Comparison of ENCODE assay signal across 24 mouse cellular contexts in genomic region chr11:56985457-56985856, GRCm38 (mm10). TPM values are rescaled to one million over a fixed set of nuclear protein-coding genes. Genes with fewer than 3 reads are reported as not detected.
"Had no signal": no experiment of that assay in that cellular context is flagged by ENCODE, and none has a peak within 500 bp of the region (broad histone marks: within the 10 kb centered on the region; RNA-seq: fewer than 3 reads in every experiment).

No protein-coding gene starts in this region.

- H3K4me2 ChIP-seq: heart, embryonic 12.5 days; hindbrain, embryonic 12.5 days; hindbrain, embryonic 14.5 days; intestine, embryonic 15.5 days; kidney, embryonic 15.5 days; limb, embryonic 12.5 days had no signal

- H3K27me3 ChIP-seq: heart, embryonic 12.5 days; hindbrain, embryonic 12.5 days; intestine, embryonic 15.5 days; kidney, embryonic 15.5 days; limb, embryonic 12.5 days had no signal

- H3K4me3 ChIP-seq: gastrocnemius, adult 2 months; heart, embryonic 10.5 days; heart, embryonic 12.5 days; hindbrain, embryonic 10.5 days; hindbrain, embryonic 12.5 days; intestine, embryonic 15.5 days; kidney, embryonic 15.5 days; layer of hippocampus, adult 2 months; left cerebral cortex, adult 2 months; limb, embryonic 10.5 days; limb, embryonic 12.5 days had no signal

- H3K27ac ChIP-seq: gastrocnemius, adult 2 months; heart, embryonic 10.5 days; hindbrain, embryonic 10.5 days; hindbrain, embryonic 12.5 days; hindbrain, embryonic 14.5 days; intestine, embryonic 15.5 days; kidney, embryonic 15.5 days; layer of hippocampus, adult 2 months; left cerebral cortex, adult 2 months; limb, embryonic 10.5 days; limb, embryonic 12.5 days had no signal

- H3K9ac ChIP-seq: heart, embryonic 12.5 days; hindbrain, embryonic 12.5 days; hindbrain, embryonic 14.5 days; intestine, embryonic 15.5 days; kidney, embryonic 15.5 days; limb, embryonic 12.5 days had no signal

- H3K36me3 ChIP-seq: heart, embryonic 10.5 days; heart, embryonic 12.5 days; hindbrain, embryonic 10.5 days; hindbrain, embryonic 12.5 days; intestine, embryonic 15.5 days; kidney, embryonic 15.5 days; limb, embryonic 10.5 days; limb, embryonic 12.5 days had no signal

- H3K4me1 ChIP-seq: heart, embryonic 10.5 days; heart, embryonic 12.5 days; hindbrain, embryonic 10.5 days; hindbrain, embryonic 12.5 days; intestine, embryonic 15.5 days; kidney, embryonic 15.5 days; limb, embryonic 10.5 days; limb, embryonic 12.5 days had no signal

- ATAC-seq: hindbrain, embryonic 16.5 days; inflammation-experienced regulatory T-cells, adult 6 months; intestine, embryonic 15.5 days; intestine, postnatal 0 days had no signal

- H3K9me3 ChIP-seq: heart, embryonic 10.5 days; hindbrain, embryonic 10.5 days; hindbrain, embryonic 12.5 days; intestine, embryonic 15.5 days; kidney, embryonic 15.5 days; limb, embryonic 10.5 days; limb, embryonic 12.5 days had no signal

- DNase-seq: gastrocnemius, adult 2 months; gastrocnemius, postnatal 10 days; gastrocnemius, postnatal 25 days; heart, adult 18-20 months; heart, postnatal 4 days; kidney, adult 2 months; kidney, adult 9 months; kidney, postnatal 10 days; kidney, postnatal 36 days; liver had no signal

RNA-seq across cellular contexts. Expression of gene Gria1, which starts 25.7 kb away (rescaled TPM):
- polyA plus RNA-seq: inflammation-experienced regulatory T-cells, adult 6 months had no signal
